Mouse (Mus musculus) E14TG2a.4 (cell line): ENCODE results near the gene Engase.
A peak's percentile ranks its signal among the peaks of the same experiment; 100 is the strongest.

Experiments
- H3K27me3 ChIP-seq: 2 replicates; pipeline ENCODE4 v1.6.1; 2014; ENCODE audit warnings: low read length, control low read depth; ENCODE audit not compliant: insufficient read depth
- H3K36me3 ChIP-seq: 2 replicates; pipeline ENCODE4 v1.6.1; 2014; ENCODE audit warnings: low read length, control low read depth; ENCODE audit not compliant: insufficient read depth
- H3K4me1 ChIP-seq: replicated peaks from 2 replicates; pipeline ENCODE4 v1.6.1; 2014; ENCODE audit warnings: low read depth, low read length, control low read depth
- H3K4me3 ChIP-seq: replicated peaks from 2 replicates; pipeline ENCODE4 v1.5.1; 2014; ENCODE audit warnings: mild to moderate bottlenecking, low read length
- H3K9me3 ChIP-seq: 2 replicates; pipeline ENCODE4 v1.6.1; 2014; ENCODE audit warnings: low read length, control low read depth
- CTCF ChIP-seq: conservative IDR thresholded peaks from 2 replicates; pipeline ENCODE4 v1.5.1; 2014; ENCODE audit warnings: low read length
- NANOG ChIP-seq: IDR thresholded peaks from 2 replicates; pipeline ENCODE4 v1.6.1; 2014; ENCODE audit warnings: borderline replicate concordance, low read length, mixed read lengths
- POU5F1 ChIP-seq: IDR thresholded peaks from 2 replicates; pipeline ENCODE4 v1.6.1; 2014; ENCODE audit warnings: low read length, borderline replicate concordance

Gene Engase

GRCm38 (mm10) chr11:118490566-118491218, 14.1 kb downstream of the Engase start:
- Histone ChIP-seq H3K36me3 (peaks cover 25% of the 10 kb centered on the region), H3K4me3 (peak overlapping the region; percentile 69), H3K27me3 (peaks cover 22% of the 10 kb centered on the region), H3K9me3 (no peaks in the 10 kb centered on the region), H3K4me1 (peaks cover 40% of the 10 kb centered on the region)
- peak; percentile 67 for TF ChIP-seq CTCF
- no peak for TF ChIP-seq NANOG
- TF ChIP-seq POU5F1, result no peak

DNA sequence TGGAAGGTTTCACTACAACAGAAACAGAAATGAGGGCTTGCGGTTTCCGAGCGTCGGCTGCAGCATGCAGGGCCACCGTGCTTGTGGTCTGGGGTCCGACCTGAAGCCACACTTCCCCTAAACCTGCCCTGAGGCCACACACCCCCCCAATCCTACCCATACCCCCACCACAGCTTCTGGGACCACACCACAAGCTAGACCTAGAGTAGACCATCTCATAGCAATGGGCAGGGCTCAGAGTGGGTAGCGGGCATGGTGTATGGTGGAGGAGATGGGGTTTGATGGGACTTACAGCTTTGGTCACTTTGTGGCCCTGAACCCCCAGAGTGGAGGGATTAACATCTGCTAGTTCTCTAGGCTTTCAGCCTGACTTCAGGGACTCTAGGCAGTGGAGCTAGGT, 14.6 kb downstream of the Engase start:
- peaks cover 20% of the 10 kb centered on the region for H3K36me3 ChIP-seq
- no peak for TF ChIP-seq POU5F1
- TF ChIP-seq CTCF, result no peak
- TF ChIP-seq NANOG, result no peak
- H3K4me1 ChIP-seq, result peaks cover 38% of the 10 kb centered on the region
- peaks cover 27% of the 10 kb centered on the region for H3K27me3 ChIP-seq
- H3K9me3 ChIP-seq, result no peaks in the 10 kb centered on the region
- H3K4me3 ChIP-seq, result no peak overlapping the region

DNA sequence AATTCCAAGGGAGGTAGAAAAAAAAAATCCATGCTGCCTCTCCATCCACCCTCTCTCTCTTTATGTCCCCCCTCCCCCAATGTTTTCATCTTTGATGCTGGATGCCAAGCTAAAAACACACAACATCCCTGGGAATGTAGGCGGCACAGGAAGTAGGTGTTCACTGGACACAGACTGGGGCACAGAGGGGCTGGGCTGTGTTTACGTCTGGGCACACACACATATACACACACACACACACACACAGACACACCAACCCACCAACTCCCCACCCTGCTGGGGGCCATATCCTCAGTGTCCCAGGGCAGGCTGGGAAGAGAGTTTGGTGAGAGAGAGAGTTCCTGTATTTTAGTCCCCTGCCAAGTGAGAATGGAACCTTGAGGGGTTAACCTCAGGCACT, 16.8 kb downstream of the Engase start:
- peaks cover 43% of the 10 kb centered on the region for H3K27me3 ChIP-seq
- H3K36me3 ChIP-seq, result no peaks in the 10 kb centered on the region
- H3K4me1 ChIP-seq, result peaks cover 28% of the 10 kb centered on the region
- H3K4me3 ChIP-seq, result no peak overlapping the region
- no peaks in the 10 kb centered on the region for H3K9me3 ChIP-seq
- no peak for TF ChIP-seq POU5F1
- no peak for TF ChIP-seq CTCF
- TF ChIP-seq NANOG, result no peak

DNA sequence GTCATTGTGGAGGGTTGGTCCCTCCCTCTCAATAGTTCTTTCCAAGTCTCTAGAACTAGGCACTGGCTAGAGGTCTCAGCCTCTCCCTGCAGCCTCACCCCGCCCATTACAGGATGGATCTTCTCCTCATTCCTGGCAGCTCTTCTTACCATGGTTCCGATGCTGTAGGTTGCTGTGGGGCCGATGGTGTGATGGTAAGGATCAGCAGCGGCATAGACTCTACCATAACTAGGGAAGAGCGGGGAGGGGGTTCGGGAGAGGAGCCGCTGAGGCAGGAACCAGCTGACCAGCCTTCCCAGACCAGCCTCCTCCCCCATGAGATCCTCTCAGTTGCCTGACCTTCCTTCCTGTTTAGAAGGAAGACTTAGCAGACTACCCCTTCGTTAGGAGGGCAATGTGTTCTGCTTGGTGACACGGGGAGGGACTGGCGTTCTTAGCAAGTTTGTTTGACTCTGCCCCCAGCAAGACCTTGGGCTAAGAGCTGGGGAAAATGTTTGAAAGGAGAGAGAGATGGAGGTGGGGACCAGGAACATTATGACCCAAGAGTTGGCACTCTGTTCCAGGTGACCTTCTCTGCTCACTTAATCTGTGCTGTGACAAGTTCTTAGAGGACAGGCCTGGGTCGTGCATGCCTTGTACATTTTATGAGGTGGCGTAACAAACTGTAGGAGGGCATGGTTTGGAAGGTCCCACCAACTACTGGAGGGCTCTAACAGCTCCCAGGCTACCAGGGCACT, 17.5 kb downstream of the Engase start:
- no peak overlapping the region for H3K4me3 ChIP-seq
- TF ChIP-seq CTCF, result no peak
- TF ChIP-seq POU5F1, result no peak
- no peak for TF ChIP-seq NANOG

DNA sequence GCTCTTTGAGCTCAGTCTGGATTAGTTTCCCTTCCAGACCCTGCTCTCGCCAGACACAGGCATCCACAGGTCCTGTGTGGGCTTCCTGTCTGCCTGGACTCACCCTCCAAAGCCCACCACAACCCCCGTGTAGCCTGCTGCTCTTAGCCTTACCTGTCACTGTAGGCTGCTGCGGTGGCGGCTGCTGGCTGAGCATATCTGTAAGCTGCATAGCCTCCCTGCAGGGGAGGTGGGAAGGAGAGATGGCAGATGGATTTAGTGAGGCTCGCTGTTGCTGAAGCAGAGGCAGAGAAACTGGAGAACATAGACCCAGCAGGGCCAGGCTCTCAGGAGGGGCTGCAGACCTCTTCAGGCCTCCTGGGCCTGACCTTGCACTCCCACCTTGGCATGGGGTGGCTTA, 18.4 kb downstream of the Engase start:
- TF ChIP-seq CTCF (no peak), NANOG (no peak), POU5F1 (no peak)
- Histone ChIP-seq H3K4me3 (no peak overlapping the region), H3K4me1 (peaks cover 23% of the 10 kb centered on the region), H3K27me3 (peaks cover 53% of the 10 kb centered on the region), H3K36me3 (no peaks in the 10 kb centered on the region), H3K9me3 (no peaks in the 10 kb centered on the region)

More for the DNA sequence above, 17.5 kb downstream of the Engase start:
- H3K27me3 ChIP-seq, result peaks cover 49% of the 10 kb centered on the region
- no peaks in the 10 kb centered on the region for H3K36me3 ChIP-seq
- H3K9me3 ChIP-seq, result no peaks in the 10 kb centered on the region
- H3K4me1 ChIP-seq, result peaks cover 26% of the 10 kb centered on the region

- Histone ChIP-seq H3K9me3 (no peaks in the 10 kb centered on the region), H3K36me3 (no peaks in the 10 kb centered on the region), H3K4me1 (peaks cover 13% of the 10 kb centered on the region; the same call in 1 of the 2 replicates), H3K27me3 (peaks cover 54% of the 10 kb centered on the region), H3K4me3 (no peak overlapping the region)
- TF ChIP-seq CTCF (no peak), NANOG (no peak), POU5F1 (no peak)
Measured at GRCm38 (mm10) chr11:118496066-118496689, 19.5 kb downstream of the Engase start.

DNA sequence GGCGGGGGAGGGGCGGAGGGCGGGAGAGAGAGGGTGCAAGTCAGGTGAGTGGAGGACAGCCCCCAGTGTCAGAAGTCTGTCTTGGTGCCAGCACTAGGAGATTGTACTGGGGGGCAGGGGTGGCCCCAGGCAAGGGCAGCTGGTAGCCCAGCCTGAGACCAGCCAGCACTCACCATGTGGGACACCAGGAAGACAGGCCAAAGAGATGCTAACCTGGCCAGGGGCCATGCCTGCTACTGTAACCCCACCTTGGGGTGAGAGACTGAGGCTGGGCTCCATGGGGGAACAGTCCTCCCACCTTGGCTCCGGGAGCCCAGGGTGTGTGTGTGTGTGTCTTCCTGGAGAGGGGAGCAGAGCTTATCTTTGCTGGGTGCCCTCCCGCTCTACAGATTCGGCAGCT, 26.4 kb downstream of the Engase start:
- Histone ChIP-seq H3K4me1 (peaks cover 22% of the 10 kb centered on the region), H3K9me3 (no peaks in the 10 kb centered on the region)
- TF ChIP-seq CTCF (no peak), NANOG (no peak), POU5F1 (no peak)

GRCm38 (mm10) chr11:118503418-118504179, 27.0 kb downstream of the Engase start:
- Histone ChIP-seq H3K4me1 (peaks cover 22% of the 10 kb centered on the region), H3K27me3 (peaks cover 74% of the 10 kb centered on the region)
- TF ChIP-seq NANOG (no peak), CTCF (no peak), POU5F1 (no peak)

More for the DNA sequence above, 26.4 kb downstream of the Engase start:
- H3K4me3 ChIP-seq, result peak overlapping the region; percentile 58
- H3K36me3 ChIP-seq, result no peaks in the 10 kb centered on the region
- peaks cover 80% of the 10 kb centered on the region for H3K27me3 ChIP-seq

More at GRCm38 (mm10) chr11:118503418-118504179, 27.0 kb downstream of the Engase start:
- Histone ChIP-seq H3K9me3 (no peaks in the 10 kb centered on the region), H3K36me3 (no peaks in the 10 kb centered on the region), H3K4me3 (peak overlapping the region; percentile 58)
